Mouse (Mus musculus) CH12.LX (cell line): ENCODE data around the gene Sgca. TPM values are rescaled to one million over a fixed set of nuclear protein-coding genes. Genes with fewer than 3 reads are reported as not detected.

Source experiments
- DNase-seq: peaks from one replicate; pipeline ENCODE4 v3.0.0-alpha.2; 2013; ENCODE audit errors: extremely low read depth
- H3K27ac ChIP-seq: 2 replicates; pipeline ENCODE4 v1.5.1; 2012; ENCODE audit warnings: low read depth, mild to moderate bottlenecking, control low read depth, moderate library complexity; ENCODE audit not compliant: insufficient read depth
- H3K27me3 ChIP-seq: replicated peaks from 2 replicates; pipeline ENCODE3; 2012; ENCODE audit warnings: inconsistent platforms
- H3K36me3 ChIP-seq, 2 experiments: replicated peaks in 1 of 2; 2 replicates each; pipeline versions ENCODE3 to v1.6.1; 2012; ENCODE audit warnings: inconsistent platforms in 1 of 2, low read length in 1 of 2, mild to moderate bottlenecking in 1 of 2, mixed read lengths in 1 of 2, moderate library complexity in 1 of 2; ENCODE audit not compliant: control insufficient read depth in 1 of 2, insufficient read depth in 1 of 2
- H3K4me1 ChIP-seq, 2 experiments: 2 replicates each; pipeline ENCODE4 v1.6.1; 2012; ENCODE audit warnings: inconsistent platforms in 1 of 2, moderate library complexity in 1 of 2; ENCODE audit not compliant: insufficient read depth in 2 of 2, control insufficient read depth in 1 of 2
- H3K4me2 ChIP-seq: 2 replicates; pipeline ENCODE4 v1.6.1; 2012; ENCODE audit warnings: low read depth, mild to moderate bottlenecking, control low read depth; ENCODE audit not compliant: poor library complexity, insufficient read depth, severe bottlenecking
- H3K4me3 ChIP-seq, 3 experiments: fragments of 150-350 bp in 1 of 3; sonication (generic) in 1 of 3; replicated peaks in 1 of 3; 2 replicates each; pipeline versions ENCODE3 to v1.5.1; 2011 to 2012; ENCODE audit warnings: low read depth in 2 of 3, low read length in 2 of 3, mild to moderate bottlenecking in 2 of 3, moderate library complexity in 2 of 3, control low read depth in 1 of 3, improper control_type of control experiment in 1 of 3, inconsistent platforms in 1 of 3, mixed read lengths in 1 of 3; ENCODE audit not compliant: poor library complexity in 1 of 3
- H3K79me2 ChIP-seq: replicated peaks from 2 replicates; pipeline ENCODE4 v1.6.1; 2012; ENCODE audit warnings: mild to moderate bottlenecking, moderate library complexity; ENCODE audit not compliant: control insufficient read depth, poor library complexity, insufficient read depth, severe bottlenecking; ENCODE audit errors: extremely low read depth
- H3K9ac ChIP-seq: 2 replicates; pipeline ENCODE4 v1.6.1; 2012; ENCODE audit warnings: low read depth, mild to moderate bottlenecking, control low read depth, moderate library complexity; ENCODE audit not compliant: insufficient read depth
- H3K9me3 ChIP-seq: replicated peaks from 2 replicates; pipeline ENCODE3; 2012; ENCODE audit warnings: low read length, inconsistent platforms, mixed read lengths
- BHLHE40 ChIP-seq: IDR thresholded peaks from 2 replicates; pipeline ENCODE4 v1.6.1; 2011; ENCODE audit warnings: mild to moderate bottlenecking, low read depth, low read length, improper control_type of control experiment
- CHD1 ChIP-seq: IDR thresholded peaks from 2 replicates; pipeline ENCODE4 v1.6.1; 2012; ENCODE audit warnings: low read depth, low read length, improper control_type of control experiment, inconsistent platforms
- CTCF ChIP-seq, 2 experiments: IDR thresholded peaks in 1 of 2; conservative IDR thresholded peaks in 1 of 2; 2 replicates each; pipeline ENCODE4 v1.5.1; 2011 to 2012; ENCODE audit warnings: low read depth in 2 of 2, low read length in 2 of 2, improper control_type of control experiment in 1 of 2, inconsistent platforms in 1 of 2, mild to moderate bottlenecking in 1 of 2, moderate library complexity in 1 of 2
- ELF1 ChIP-seq: IDR thresholded peaks from 2 replicates; pipeline ENCODE4 v1.6.1; 2014; ENCODE audit warnings: low read depth, mild to moderate bottlenecking, inconsistent platforms, low read length, improper control_type of control experiment
- ETS1 ChIP-seq: conservative IDR thresholded peaks from 2 replicates; pipeline ENCODE4 v1.6.1; 2012; ENCODE audit warnings: low read depth, mild to moderate bottlenecking, inconsistent platforms, low read length, improper control_type of control experiment, moderate library complexity
- HCFC1 ChIP-seq: IDR thresholded peaks from 2 replicates; pipeline ENCODE4 v1.6.1; 2012; ENCODE audit warnings: low read depth, mild to moderate bottlenecking, inconsistent platforms, low read length, improper control_type of control experiment
- IRF4 ChIP-seq: IDR thresholded peaks from 2 replicates; pipeline ENCODE4 v1.6.1; 2014; ENCODE audit warnings: low read depth, mild to moderate bottlenecking, inconsistent platforms, low read length, improper control_type of control experiment
- JUN ChIP-seq: IDR thresholded peaks from 2 replicates; pipeline ENCODE4 v1.6.1; 2011; ENCODE audit warnings: low read depth, mild to moderate bottlenecking, low read length, improper control_type of control experiment, moderate library complexity; ENCODE audit not compliant: insufficient read depth
- KAT2A ChIP-seq: IDR thresholded peaks from 2 replicates; pipeline ENCODE4 v1.6.1; 2012; ENCODE audit warnings: low read length, improper control_type of control experiment, inconsistent platforms; ENCODE audit not compliant: insufficient replicate concordance
- MAX ChIP-seq: IDR thresholded peaks from 2 replicates; pipeline ENCODE4 v1.6.1; 2011; ENCODE audit warnings: low read length, improper control_type of control experiment
- MAZ ChIP-seq: IDR thresholded peaks from 2 replicates; pipeline ENCODE4 v1.6.1; 2012; ENCODE audit warnings: low read depth, mild to moderate bottlenecking, inconsistent platforms, low read length, improper control_type of control experiment, moderate library complexity
- MEF2A ChIP-seq: IDR thresholded peaks from 2 replicates; pipeline ENCODE4 v1.6.1; 2014; ENCODE audit warnings: low read depth, mild to moderate bottlenecking, inconsistent platforms, low read length, improper control_type of control experiment, borderline replicate concordance
- MXI1 ChIP-seq: IDR thresholded peaks from 2 replicates; pipeline ENCODE4 v1.6.1; 2011; ENCODE audit warnings: mild to moderate bottlenecking, low read depth, low read length, improper control_type of control experiment
- NELFE ChIP-seq: IDR thresholded peaks from 2 replicates; pipeline ENCODE4 v1.6.1; 2011; ENCODE audit warnings: low read depth, low read length, improper control_type of control experiment
- NRF1 ChIP-seq: IDR thresholded peaks from 2 replicates; pipeline ENCODE4 v1.6.1; 2014; ENCODE audit warnings: low read depth, mild to moderate bottlenecking, inconsistent platforms, low read length, improper control_type of control experiment, moderate library complexity
- POLR2A ChIP-seq: IDR thresholded peaks from 2 replicates; pipeline ENCODE4 v1.6.1; 2011; ENCODE audit warnings: low read depth, mild to moderate bottlenecking, improper control_type of control experiment, low read length
- RAD21 ChIP-seq: IDR thresholded peaks from 2 replicates; pipeline ENCODE4 v1.6.1; 2011; ENCODE audit warnings: low read depth, mild to moderate bottlenecking, low read length, improper control_type of control experiment, moderate library complexity
- SIN3A ChIP-seq: IDR thresholded peaks from 2 replicates; pipeline ENCODE4 v1.6.1; 2012; ENCODE audit warnings: low read length, improper control_type of control experiment, inconsistent platforms
- SMC3 ChIP-seq: IDR thresholded peaks from 2 replicates; pipeline ENCODE4 v1.6.1; 2011; ENCODE audit warnings: low read depth, low read length, improper control_type of control experiment
- TBP ChIP-seq: conservative IDR thresholded peaks from 2 replicates; pipeline ENCODE4 v1.6.1; 2011; ENCODE audit warnings: low read depth, low read length, improper control_type of control experiment
- TCF12 ChIP-seq: IDR thresholded peaks from 2 replicates; pipeline ENCODE4 v1.6.1; 2014; ENCODE audit warnings: low read depth, mild to moderate bottlenecking, inconsistent platforms, low read length, improper control_type of control experiment
- UBTF ChIP-seq: IDR thresholded peaks from 2 replicates; pipeline ENCODE4 v1.6.1; 2012; ENCODE audit warnings: low read depth, mild to moderate bottlenecking, inconsistent platforms, low read length, improper control_type of control experiment, moderate library complexity
- USF2 ChIP-seq: conservative IDR thresholded peaks from 2 replicates; pipeline ENCODE4 v1.6.1; 2011; ENCODE audit warnings: low read depth, low read length, improper control_type of control experiment
- ZMIZ1 ChIP-seq: IDR thresholded peaks from 2 replicates; pipeline ENCODE4 v1.6.1; 2012; ENCODE audit warnings: low read depth, mild to moderate bottlenecking, inconsistent platforms, low read length, improper control_type of control experiment
- ZNF384 ChIP-seq: IDR thresholded peaks from 2 replicates; pipeline ENCODE4 v1.6.1; 2012; ENCODE audit warnings: low read depth, low read length, improper control_type of control experiment, inconsistent platforms
- dilution Hi-C: fragments of 300-500 bp; cut with MboI; formaldehyde crosslinking; loops from 2 replicates; pipeline ENCODE4 v1.14.3; 2020; ENCODE audit warnings: low sequenced_read_pairs; ENCODE audit not compliant: extremely low pct_unique_long_range_greater_than_20kb, extremely low pct_ligation_motif_present
- in situ Hi-C: fragments of 300-500 bp; cut with MboI; formaldehyde crosslinking; loops from 3 replicates; pipeline ENCODE4 v1.14.3; 2019; ENCODE audit warnings: low sequenced_read_pairs, low pct_ligation_motif_present, low pct_unique_long_range_greater_than_20kb, mixed read lengths
- polyA plus RNA-seq: library from polyadenylated mRNA; unstranded; fragments of >175 nt; gene quantifications from 2 replicates; pipeline ENCODE4 v1.2.1, GENCODE M21; 2012; ENCODE audit warnings: low read depth; ENCODE audit not compliant: insufficient read length
- total RNA-seq, 2 experiments: library from RNA; depleted of rRNA; stranded (reverse); fragments of 300-350 nt in 1 of 2; fragments of >200 nt in 1 of 2; gene quantifications; 2 replicates each; pipeline ENCODE4 v1.2.3; 2012 to 2014

Sgca gene
- total and polyA plus RNA-seq, 3 experiments: 0.08 to 0.39 TPM; not detected in 1

DNA sequence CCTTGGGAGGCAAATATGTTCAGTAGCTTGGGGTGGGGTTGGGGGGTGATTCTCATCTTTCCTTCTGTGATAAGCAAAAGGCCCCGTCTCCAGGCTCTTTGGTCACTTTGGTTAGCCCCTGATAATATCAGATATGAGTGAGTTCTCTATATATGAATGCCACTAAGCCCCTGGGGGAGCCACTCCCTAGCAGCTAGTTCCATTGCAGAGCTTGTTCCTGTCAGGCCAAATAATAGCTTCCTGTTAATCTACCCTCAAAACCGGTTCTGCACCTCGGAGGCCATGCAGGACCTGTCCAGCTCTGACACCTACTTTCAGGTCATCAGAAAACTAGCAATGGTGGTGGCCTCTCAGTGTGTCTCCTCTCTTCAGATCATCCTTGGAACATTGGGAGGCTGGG, 31.3 kb upstream of the Sgca start:
- Histone ChIP-seq H3K27me3 (peaks cover 45% of the 10 kb centered on the region), H3K4me2 (peak overlapping the region; percentile 96), H3K4me3 (no peak overlapping the region), H3K79me2 (no peaks in the 10 kb centered on the region), H3K36me3 (peaks cover 12 to 35% of the 10 kb centered on the region in 2 experiments), H3K9ac (peak overlapping the region; percentile 83; the same call in 1 of the 2 replicates), H3K9me3 (no peaks in the 10 kb centered on the region), H3K27ac (no peak overlapping the region), H3K4me1 (peaks cover 2 to 21% of the 10 kb centered on the region in 2 experiments; a peak in 2 of 4 replicates)
- TF ChIP-seq ZNF384 (no peak), JUN (no peak), BHLHE40 (no peak), UBTF (no peak), RAD21 (no peak), CHD1 (no peak), POLR2A (no peak), MAX (no peak), IRF4 (no peak), SMC3 (no peak), SIN3A (no peak), USF2 (no peak), CTCF (conservative IDR thresholded peaks at IDR 0.05 in 1 of 2, IDR thresholded peaks at IDR 0.05 in 1 of 2; ENCODE audit: low read depth in 2 of 2, low read length in 2 of 2) (no peak), NRF1 (no peak), TCF12 (no peak), MAZ (no peak), ETS1 (no peak), MXI1 (no peak), KAT2A (no peak), TBP (no peak)
- dilution Hi-C loops: no loop called here
- in situ Hi-C loops: no loop called here
- no peak for DNase-seq

DNA sequence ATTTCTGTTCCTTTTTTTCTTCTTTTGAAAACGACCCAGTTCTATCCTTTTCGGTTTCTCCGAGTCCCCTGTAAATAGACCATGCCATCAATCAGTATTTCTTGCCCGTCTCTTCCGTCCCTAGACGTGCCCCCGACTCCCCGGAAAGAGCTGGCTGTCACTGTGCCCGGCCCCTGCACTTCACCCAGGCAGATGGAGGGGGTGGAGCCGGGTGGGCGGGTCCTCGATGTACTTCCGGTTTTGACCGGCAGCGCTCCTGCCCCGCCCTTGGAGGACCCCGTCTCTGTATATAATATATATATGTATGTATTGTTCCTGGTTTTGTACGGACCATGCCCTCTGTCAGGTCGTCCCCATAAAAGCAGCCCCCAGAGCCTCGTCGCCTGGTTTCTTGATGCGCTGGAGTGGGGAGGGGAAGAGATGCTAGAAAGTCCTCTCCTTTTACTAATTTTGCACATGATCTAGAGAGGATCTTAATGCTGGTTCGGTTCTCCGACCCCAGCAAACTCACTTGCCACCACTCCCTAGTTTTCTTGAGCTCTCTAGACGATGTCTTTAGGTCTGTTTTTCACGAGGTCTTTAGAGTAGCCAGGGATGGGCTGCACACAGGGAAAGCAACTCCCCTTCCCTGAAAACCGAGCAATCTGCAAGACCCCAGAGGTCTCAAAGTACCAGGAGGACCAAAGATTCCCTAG, 30.5 kb upstream of the Sgca start:
- peaks cover 19 to 43% of the 10 kb centered on the region in 2 experiments for H3K36me3 ChIP-seq
- H3K79me2 ChIP-seq: no peaks in the 10 kb centered on the region
- H3K9ac ChIP-seq: peak overlapping the region; percentile 83
- peak; percentile 78 for TF ChIP-seq SIN3A
- TF ChIP-seq ETS1: 0 out of 2 replicates have a peak, but pooled peaks have one; percentile 20
- no peak for TF ChIP-seq KAT2A
- TF ChIP-seq CTCF (conservative IDR thresholded peaks at IDR 0.05 in 1 of 2, IDR thresholded peaks at IDR 0.05 in 1 of 2; ENCODE audit: low read depth in 2 of 2, low read length in 2 of 2): no peak
- peak; percentile 82 for TF ChIP-seq POLR2A
- TF ChIP-seq TCF12: peak; percentile 52; the same call in 1 of the 2 replicates
- peak; percentile 89 for TF ChIP-seq ELF1
- 0 out of 2 replicates have a peak, but pooled peaks have one; percentile 1 for TF ChIP-seq BHLHE40
- TF ChIP-seq MEF2A: 0 out of 2 replicates have a peak, but pooled peaks have one; percentile 1
- no peak for TF ChIP-seq TBP
- TF ChIP-seq SMC3: no peak
- peak; percentile 66; the same call in 1 of the 2 replicates for TF ChIP-seq MXI1
- TF ChIP-seq ZMIZ1: peak; percentile 90
- peak; percentile 70 for TF ChIP-seq HCFC1
- TF ChIP-seq NELFE: peak; percentile 84
- TF ChIP-seq MAZ: peak; percentile 96
- H3K9me3 ChIP-seq: no peaks in the 10 kb centered on the region
- in situ Hi-C loops (no loop called here), dilution Hi-C loops (no loop called here)
- H3K4me2 ChIP-seq: peak overlapping the region; percentile 96
- peaks cover 37% of the 10 kb centered on the region for H3K27me3 ChIP-seq
- peaks cover 2 to 22% of the 10 kb centered on the region in 2 experiments; a peak in 2 of 4 replicates for H3K4me1 ChIP-seq
- peak; percentile 87 for DNase-seq
- no peak overlapping the region for H3K27ac ChIP-seq
- peak overlapping the region; percentile 54 to 65 (median 56) for H3K4me3 ChIP-seq
